Mouse (Mus musculus) ZHBTc4 (cell line): ENCODE results near the gene Kirrel3.

Source experiments
- DNase-seq: peaks from one replicate; pipeline ENCODE4 v3.0.0-alpha.2; 2011; ENCODE audit warnings: low read depth, low spot score

The Kirrel3 gene

DNA sequence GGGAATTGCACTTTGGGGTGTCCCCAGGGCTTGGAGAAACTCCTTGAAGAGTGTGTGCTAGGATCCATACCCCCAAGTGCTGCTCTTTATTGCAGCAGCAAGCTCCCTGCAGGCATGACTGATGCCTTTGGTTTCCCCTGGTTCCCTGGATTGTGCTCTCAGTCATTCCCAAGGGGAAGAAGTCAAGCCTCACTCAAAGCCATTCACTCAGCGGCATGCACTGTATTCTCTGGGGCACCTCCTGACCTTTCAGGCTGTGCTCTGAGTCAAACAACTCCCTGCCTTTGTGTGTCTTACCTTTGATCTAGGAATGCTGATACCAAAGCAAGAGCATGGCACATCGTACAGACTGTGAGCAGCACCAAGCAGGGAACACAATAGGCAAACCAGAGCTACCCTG is 396.5 kb downstream of the Kirrel3 start:
- DNase-seq, result no peak

DNA sequence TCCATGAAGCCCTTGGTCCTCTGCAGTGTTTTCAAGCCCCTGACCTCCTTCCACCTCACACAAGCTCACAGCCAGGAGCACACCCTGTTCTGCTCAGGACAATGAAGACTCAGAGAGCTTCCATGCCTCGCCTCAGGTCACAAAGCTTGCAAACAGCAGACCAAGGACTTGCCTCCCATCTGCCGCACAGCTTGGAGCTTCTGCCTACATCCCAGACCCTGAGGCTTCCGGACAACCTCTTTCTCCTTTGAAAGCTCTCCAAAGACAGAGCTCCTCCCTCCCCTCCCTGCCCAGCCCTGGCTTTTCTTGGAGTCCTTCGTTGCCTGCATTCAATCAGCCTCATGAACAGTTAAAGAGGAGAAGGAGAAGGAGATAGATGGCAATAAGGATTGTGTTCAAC is 397.4 kb downstream of the Kirrel3 start:
- DNase-seq, result peak; percentile 58

DNA sequence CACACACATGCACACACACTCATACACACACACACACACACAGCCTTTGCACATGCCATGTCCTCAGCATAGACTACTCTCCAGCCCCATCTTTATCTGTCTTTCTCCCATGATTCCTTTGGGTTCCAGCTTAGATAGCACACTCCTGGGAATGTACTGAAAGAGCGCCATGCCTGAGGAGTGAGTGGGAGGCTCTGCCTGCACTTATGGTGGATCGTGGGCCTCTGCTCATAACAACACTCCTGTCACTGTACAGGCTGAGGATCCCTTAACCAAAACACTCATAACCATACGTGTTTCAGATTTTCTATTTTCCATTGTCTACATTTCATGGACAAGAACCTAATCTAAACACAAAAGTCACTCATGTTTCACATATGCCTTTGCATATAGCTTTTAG is 398.6 kb downstream of the Kirrel3 start:
- DNase-seq, result no peak

DNA sequence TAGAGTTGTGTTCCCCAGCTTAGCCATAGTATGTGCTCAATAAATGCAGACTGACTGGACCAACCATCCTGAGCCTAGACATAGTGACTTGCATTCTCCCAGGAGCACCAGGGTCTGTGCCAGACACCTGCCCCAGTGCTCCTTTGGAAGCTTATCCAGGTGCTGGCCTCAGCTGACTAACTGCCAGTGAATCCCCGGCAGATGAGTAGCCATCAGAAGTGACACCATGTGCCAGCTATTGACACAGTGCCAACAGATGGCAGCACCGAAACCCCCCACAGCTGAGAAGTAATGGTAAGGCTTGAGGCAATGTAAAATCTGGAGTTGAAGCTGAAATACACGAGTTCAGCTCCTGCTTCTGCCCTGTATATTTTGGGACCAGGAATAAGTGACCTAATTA is 399.2 kb downstream of the Kirrel3 start:
- no peak for DNase-seq

DNA sequence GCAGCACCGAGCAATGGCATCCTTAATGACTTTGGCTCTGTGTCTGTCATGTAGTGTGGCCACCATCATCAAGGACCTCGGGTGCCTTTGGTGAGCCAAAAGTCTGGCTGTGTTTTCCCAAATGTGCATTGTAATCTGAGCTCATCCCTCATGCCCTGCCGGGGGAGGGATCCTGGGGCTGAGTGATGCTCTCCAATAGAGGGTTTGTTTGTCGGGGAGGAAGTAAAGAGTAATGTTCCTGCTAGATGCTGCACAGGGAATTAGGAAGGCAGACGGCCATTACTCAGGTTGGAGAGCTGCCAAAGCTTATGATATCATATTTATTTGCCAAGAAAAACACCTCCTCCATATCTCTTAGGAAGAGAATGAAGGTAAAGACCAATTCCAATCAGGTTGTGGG is 401.1 kb downstream of the Kirrel3 start:
- no peak for DNase-seq

DNA sequence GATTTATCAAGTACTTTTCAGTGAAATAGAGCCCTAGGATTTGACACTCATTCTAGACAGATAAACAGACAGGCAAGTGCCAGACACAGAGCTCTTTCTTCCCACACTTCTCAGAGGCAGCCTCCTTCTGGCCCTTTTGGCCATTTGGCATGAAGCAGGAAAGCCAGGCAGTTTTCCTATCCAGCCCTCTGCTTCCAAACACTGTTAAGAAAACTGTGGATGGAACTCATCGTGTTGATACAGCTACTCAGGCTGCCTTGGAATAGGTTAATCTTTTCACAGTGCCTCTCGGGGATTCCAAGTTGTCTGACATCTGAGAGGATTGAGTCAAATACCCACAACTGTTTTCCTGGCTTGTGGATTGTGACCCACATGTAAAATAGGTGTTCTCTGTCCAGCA is 401.5 kb downstream of the Kirrel3 start:
- no peak for DNase-seq

DNA sequence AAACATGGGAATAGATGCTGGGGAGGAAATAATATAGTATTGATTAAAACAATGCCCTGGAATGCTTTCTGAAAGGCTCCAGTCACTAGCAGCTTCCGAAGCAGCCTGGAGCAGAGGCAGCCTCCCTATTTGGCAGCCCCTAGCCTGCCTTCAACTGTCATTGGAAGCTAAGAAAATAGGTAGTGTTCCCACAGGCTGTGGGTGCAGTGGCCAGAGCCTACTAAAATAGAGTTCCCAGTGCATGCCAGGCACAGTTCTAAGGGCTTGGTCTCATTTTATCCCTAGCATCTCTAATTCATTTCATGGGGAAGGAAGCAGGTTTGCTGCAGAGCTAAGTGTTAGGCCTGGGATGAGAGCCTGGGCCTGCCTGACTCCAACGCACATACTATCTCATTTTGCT is 402.6 kb downstream of the Kirrel3 start:
- DNase-seq, result no peak

DNA sequence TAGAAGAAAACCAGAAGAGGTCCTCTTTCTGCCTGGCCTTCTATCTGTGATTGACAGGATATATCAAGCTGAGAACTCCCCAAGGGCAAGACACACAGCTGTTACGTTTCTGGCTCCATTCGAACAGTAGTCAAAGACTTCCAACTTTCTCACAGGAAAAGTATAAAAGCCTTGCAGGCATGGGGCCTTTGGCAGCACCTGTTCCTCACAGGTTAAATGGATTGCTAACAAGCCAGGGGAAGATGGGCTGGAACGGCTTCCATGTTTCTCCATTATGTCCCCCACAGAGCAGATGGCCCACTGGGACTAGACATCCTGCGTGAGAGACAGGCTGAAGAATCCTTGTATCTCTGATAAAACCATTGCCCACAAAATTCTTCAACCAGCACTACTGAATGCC is 415.5 kb downstream of the Kirrel3 start:
- DNase-seq, result no peak

DNA sequence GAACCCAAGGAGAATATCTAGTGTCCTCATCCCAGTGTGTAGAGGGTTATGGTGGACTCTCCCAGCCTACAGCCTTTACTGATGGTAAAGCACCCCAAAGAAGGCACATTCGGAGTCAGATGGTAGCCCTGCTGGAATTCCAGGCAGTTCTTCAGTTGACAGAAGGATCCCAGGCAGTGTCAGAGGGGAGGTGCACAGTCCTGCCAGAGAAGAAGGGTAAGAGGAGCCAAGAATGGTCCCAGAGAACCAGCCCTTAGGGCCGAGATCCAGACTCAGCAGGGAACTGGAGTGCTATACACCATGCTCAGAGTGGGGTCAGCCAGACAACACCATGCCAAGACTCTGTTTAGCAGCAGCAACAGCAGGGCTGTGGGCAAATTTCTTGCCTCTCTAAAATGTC is 416.2 kb downstream of the Kirrel3 start:
- no peak for DNase-seq

DNA sequence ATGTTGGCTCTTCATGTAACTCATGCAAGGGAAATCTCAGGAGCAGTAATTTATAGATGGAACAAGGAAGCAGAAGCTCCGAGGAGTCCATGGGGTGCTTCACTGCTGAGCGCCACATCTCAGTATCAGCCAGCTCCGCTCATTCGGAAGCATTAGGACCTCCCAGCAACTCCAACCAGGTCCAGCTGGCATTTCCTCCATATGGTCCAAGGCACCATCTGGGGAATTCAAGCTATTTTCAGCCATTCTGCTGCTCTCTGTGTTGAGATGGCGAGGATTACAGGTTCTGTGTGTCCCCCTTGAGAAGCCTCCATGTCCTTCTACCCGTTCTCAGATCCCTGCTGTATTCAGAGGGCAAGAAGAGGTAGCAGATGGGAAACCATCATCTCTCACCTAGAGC is 419.5 kb downstream of the Kirrel3 start:
- DNase-seq, result no peak

DNA sequence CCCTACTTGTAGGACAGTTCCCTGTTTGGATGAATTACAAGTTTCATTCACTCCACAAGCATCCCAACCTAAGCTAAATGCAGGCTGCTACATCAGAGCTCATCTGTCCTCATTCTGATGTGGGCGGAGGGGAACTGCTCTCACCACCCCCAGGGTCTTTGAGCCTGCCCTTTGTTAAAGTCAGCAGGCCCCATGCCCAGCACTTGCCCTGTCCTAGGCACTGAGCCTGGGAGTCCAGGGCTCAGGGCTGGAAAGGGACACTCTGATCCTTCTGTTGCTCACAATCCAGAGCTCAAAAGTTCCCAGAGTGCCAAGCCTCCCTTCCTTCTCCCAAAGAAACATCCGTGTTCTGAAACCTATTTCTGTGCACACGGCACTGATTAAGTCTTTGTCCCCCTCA is 422.3 kb downstream of the Kirrel3 start:
- no peak for DNase-seq

DNA sequence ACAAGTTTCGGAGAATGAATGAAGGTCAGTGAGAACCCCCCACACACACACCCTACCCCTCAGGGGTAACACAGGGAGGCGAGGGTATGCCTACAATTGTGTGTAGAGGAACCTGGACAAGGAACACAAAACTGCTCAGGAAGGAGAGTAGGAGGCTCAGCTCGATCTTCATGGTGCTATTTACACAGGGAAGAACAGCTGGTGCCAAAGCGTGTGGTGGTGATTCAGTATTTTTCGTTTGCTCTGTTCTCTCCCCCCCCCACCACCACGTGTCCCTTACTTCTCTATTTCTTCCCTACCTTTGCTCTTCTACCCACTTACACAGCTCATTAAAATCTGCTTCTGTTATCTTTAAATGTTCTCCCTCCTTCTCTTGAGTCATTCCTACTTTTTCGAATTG is 426.1 kb downstream of the Kirrel3 start:
- DNase-seq, result no peak

DNA sequence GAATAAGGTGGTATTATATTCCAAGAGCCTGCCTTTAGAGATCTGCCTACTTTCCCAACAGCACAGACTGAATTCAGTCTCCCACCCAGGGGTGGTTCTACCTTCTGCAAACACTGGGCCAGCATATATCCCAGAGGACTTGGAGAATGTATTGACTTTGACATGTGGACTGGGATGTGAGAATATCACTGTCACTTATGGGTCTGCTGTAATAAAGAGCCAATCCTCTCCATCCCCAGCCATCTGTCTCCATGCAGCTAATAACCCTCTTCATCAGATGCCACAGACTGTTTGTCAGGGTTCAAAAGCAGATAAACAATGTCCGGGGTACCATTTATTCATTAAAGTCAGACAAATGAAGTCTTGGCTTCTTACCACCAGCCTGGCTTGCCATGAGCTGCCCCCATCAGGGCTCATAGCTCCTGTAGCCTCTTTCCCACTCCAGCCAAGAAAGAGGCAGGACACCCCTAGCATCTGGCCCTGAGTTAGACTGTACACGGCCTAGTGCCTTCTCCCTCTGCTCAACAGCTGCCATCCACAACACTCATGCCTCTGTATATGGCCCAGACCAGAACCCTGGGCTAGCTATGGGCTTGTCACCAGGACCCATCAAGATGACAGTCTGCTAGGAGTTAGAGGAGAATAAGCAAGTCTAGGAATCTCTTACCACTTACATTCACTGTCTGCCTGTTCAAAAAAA is 426.7 kb downstream of the Kirrel3 start:
- DNase-seq, result no peak

DNA sequence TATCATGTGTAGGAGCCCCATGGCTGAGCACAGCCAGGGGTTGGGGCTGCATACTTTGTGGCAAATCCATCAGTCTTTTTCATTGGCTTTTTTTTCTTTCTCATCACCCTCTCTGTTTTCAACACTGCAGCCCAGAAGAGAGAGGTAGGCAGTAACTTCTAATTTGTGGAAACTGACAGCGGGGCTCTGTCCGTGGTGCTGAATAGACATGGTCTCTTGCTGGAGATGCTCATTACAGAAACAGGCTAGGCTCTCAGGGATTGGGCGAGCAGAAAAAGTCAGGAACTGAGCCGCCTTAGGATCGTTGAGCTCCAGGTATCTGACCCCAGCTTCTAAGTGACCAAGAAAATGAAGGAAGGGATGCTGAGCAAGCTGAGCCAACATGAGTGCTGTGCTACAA is 427.3 kb downstream of the Kirrel3 start:
- DNase-seq, result peak; percentile 73

DNA sequence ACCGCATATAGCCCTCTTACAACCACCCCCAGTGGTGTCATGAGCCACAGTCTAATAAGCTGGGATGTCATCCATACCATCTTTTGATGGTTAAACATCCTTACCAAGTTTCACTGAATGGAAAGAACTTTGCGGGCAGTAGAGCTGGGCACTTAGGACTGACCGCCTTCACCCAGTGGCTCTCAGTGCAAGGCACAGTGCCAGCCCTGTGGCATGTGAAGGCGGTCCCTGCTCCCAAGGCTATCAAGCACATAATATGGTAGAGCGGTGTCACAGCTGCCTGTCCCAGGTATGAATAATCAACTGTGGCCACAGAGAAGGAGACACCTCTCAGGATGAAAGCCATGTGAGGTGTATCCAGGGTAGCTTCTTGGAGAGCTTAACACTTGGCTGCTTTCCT is 433.3 kb downstream of the Kirrel3 start:
- no peak for DNase-seq

DNA sequence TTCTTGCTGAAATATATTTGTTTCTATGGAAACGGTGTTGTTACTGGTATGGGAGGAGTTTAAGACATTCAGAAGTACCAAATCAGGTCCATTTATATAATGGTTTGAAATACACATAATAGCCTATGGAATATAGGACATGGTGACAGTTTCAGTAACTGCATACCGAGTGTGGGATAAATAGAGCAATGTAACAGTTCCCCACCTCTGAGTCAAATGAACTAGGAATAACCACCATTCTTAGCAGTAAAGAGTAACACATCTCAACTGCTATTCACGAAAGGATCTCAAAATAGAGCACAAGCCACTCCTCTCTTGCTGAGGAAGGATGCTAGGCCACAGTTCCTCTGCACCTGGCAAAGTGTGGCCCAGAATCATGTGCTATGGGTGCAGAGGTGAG is 434.4 kb downstream of the Kirrel3 start:
- no peak for DNase-seq

DNA sequence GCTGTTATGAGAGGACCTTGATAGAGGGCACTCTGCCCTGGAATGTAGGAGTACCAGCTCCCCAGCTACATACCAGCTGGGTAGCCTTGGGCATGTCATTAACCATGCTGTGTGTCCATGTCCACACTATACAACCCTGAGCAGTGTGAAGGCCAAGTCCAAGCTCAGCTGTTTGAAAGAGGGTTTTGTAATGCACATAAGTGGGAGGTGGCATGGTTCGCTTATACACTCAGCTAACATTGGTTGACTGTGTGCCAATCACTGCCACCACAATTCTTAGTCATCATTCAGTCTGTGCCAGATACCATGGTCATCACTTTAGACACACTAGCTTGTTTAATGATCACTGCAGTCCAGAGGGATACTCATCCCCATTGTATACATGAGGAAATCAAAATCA is 436.2 kb downstream of the Kirrel3 start:
- no peak for DNase-seq

DNA sequence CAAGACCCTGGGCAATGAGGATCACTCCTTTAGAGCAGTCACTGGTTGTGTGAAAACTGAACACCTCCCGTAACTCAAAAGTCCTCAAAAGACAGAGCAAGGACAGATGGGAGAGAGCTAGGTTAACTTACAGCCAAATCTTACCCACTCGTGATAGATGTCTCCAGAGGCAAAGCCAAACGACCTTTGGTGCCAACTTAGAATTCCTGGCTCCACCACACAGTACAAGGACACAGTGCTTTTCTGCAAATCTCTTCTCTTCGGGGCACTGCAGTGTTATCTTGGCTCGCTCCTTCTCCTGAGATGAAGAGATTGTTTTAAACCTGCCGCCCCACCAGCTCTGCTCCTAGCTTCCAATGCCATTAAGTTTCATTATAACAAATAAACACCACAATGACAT is 437.0 kb downstream of the Kirrel3 start:
- DNase-seq, result no peak

DNA sequence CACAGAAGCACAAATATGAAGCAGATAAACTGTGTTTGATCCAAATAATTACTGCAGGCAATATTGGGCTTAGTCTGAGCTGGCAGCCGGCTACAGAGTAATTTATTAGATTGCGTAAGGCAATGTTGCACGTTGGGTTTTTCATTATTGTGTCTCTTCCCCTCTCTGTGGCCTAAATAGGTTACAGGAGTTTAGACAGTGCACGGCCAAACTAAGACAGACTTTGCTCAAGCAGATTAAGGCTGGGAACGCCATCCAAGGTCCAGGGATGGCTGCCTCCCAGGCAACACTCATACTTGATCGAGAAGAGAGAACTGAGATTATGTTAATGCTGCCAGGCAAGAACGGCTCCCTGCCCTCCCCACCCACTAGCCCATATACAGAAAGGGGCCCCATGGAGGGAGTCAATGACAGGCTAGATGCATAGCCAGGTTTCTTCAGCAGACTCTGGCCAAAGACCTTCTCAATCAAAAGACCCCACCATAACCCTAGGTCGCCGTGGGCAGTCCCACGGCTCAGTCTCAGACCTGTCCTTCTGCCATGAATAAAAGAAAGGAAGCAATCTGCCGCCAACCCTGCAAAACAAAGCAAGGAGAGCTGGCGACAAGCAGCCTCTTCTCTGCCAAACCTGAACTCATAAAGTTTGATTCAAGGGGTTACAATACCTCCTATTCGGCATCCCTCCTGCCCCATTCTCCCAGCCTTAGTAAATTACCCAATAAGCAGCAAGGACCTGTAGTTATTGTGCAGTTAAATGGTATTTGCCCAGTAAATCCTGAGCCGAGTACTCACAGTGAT is 437.6 kb downstream of the Kirrel3 start:
- no peak for DNase-seq

DNA sequence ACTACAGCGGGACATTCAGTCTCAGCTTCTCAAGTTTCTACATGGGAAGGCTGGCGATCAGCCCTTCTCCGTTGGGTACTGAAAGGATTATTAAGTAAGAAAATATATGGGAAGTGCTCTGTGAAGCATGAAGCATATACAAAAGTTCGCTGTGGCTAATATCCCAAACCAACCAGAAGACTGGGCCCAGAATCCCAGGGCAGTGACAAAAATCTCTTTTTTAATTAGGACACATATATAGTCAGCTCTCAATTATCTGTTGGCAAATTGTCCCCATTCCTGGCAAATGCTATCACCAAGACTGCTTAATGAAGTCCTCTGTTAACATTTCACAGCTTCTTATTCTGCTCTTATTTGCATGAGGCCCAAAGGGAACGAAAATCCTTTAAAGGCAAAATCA is 439.9 kb downstream of the Kirrel3 start:
- no peak for DNase-seq

DNA sequence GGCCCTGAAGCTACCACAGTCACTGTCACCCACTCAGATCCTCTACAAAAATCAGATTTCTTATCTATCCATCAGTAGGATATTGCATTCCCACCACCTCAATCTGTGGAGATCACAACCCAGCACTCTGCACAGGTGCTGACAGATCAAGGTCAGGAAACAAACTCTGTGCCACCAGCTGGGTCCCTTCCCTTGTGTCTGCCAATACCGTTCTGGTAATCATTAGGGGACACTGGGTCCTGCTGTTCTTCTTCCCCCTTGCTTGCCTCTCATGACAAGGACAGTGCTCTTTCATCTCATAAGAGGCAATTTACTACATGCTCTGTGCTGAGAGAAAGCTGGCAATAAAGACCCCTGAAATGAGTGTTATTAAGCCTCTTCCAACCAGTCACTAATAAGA is 444.7 kb downstream of the Kirrel3 start:
- no peak for DNase-seq

DNA sequence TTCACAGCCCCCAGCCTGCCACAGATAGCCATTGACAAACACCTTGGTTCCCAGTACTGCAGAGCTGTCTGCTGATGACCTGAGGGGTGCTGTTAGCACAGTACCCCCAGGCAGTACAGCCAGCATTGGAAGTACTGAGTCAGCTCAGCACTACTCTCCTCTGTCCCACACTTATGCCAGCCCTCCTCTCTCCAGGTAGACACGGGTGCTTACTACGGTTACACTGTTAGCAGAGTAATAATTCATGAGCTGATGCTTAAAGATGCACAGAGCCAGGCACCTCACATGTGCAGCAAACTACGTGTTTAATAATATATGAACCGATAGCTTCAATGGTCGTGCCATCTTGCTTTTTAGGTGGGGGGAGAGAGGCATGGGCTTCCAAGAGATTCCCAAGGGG is 452.4 kb downstream of the Kirrel3 start:
- DNase-seq, result no peak

DNA sequence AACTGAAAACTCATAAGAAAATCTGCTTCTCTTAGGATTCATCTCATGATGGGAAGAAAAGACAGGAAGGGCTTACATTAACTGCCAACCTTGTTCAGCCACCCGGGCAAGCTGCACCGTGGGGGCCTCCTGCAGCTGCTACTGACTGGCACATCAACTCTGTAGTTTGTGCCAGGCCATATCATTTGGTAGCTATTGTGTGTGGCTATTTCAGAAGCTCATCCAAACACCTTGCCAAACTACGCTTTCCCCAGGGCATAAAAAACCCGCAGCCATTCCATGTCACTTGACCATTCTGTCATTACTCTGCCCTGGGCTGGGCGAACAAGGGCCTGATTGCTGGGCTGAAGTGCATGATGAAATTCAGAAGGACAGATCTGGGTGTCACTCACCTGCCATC is 453.9 kb downstream of the Kirrel3 start:
- DNase-seq, result no peak
